Mouse (Mus musculus) G1E (cell line): ENCODE measurements around the gene Antxrl. TPM values are rescaled to one million over a fixed set of nuclear protein-coding genes. Genes with fewer than 3 reads are reported as not detected.

Experiments
- ATAC-seq: 2 replicates; pipeline ENCODE4 v1.8.0; 2016; ENCODE audit warnings: mild to moderate bottlenecking; ENCODE audit not compliant: insufficient number of reproducible peaks, poor library complexity, low FRiP score, severe bottlenecking; ENCODE audit errors: extremely low read depth
- DNase-seq: peaks from one replicate; pipeline ENCODE4 v3.0.0; 2012; ENCODE audit warnings: low spot score
- H3K27me3 ChIP-seq: 2 replicates; pipeline ENCODE4 v1.6.1; 2012; ENCODE audit warnings: mild to moderate bottlenecking, low read length, inconsistent platforms; ENCODE audit not compliant: insufficient read depth
- H3K36me3 ChIP-seq: replicated peaks from 2 replicates; pipeline ENCODE3; 2012; ENCODE audit warnings: mild to moderate bottlenecking, inconsistent platforms
- H3K4me1 ChIP-seq: 2 replicates; pipeline ENCODE4 v1.6.1; 2012; ENCODE audit warnings: low read depth, low read length, inconsistent platforms, mixed read lengths; ENCODE audit not compliant: insufficient read depth
- H3K4me3 ChIP-seq: 2 replicates; pipeline ENCODE4 v1.5.1; 2012; ENCODE audit warnings: low read depth, mild to moderate bottlenecking, inconsistent platforms, low read length, moderate library complexity, mixed read lengths
- H3K9me3 ChIP-seq: replicated peaks from 2 replicates; pipeline ENCODE4 v1.6.1; 2012; ENCODE audit warnings: inconsistent platforms
- CTCF ChIP-seq: IDR thresholded peaks from 2 replicates; pipeline ENCODE4 v1.5.1; 2012; ENCODE audit warnings: low read depth, low read length, inconsistent platforms, mixed read lengths
- GATA1 ChIP-seq: IDR thresholded peaks from 2 replicates; pipeline ENCODE4 v1.6.1; 2012; ENCODE audit warnings: borderline replicate concordance, low read length, inconsistent platforms, mixed read lengths
- GATA2 ChIP-seq: IDR thresholded peaks from 2 replicates; pipeline ENCODE4 v1.6.1; 2012; ENCODE audit warnings: low read depth, low read length, inconsistent platforms, borderline replicate concordance
- POLR2AphosphoS5 ChIP-seq: IDR thresholded peaks from 2 replicates; pipeline ENCODE4 v1.6.1; 2012; ENCODE audit warnings: low read depth, low read length, inconsistent platforms; ENCODE audit not compliant: insufficient replicate concordance
- TAL1 ChIP-seq: conservative IDR thresholded peaks from 2 replicates; pipeline ENCODE4 v1.6.1; 2012; ENCODE audit warnings: low read depth, low read length, inconsistent platforms, mixed read lengths
- polyA plus RNA-seq: library from polyadenylated mRNA; stranded (reverse); fragments of >175 nt; gene quantifications from 2 replicates; pipeline ENCODE4 v1.2.3, GENCODE M21; 2012
- total RNA-seq, 2 experiments: library from RNA; stranded (forward) in 1 of 2; stranded (reverse) in 1 of 2; fragments of 200-1000 nt in 1 of 2; fragments of >200 nt in 1 of 2; fragmentation: Nextera tagmentation in 1 of 2; gene quantifications; 2 replicates each; pipeline ENCODE4 v1.2.3; 2014 to 2017

The Antxrl gene
- total and polyA plus RNA-seq, 3 experiments = 0.11 TPM; not detected in 2

DNA sequence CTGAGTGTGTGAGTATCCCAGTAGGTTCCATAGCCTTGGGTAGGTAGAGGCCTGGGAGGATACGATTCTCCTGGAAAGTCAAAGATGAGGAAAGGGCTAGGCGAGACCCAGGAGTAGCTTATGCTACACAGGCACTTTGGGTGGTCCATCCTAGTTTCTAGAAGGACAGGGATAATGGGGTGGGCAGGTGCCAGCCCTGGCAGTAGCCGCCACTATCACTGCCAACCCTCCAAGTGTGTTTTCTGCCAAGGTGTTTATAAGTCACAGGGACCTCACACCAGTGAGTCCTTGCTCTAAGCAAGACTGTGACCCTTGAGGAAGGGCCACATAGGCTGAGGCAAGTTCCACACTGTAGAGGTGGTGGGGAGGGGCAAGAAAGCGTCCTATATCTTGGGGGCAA, 11.3 kb upstream of the Antxrl start:
- no peak for TF ChIP-seq CTCF
- no peak for TF ChIP-seq POLR2AphosphoS5
- TF ChIP-seq TAL1 = no peak
- no peak for TF ChIP-seq GATA1
- H3K27me3 ChIP-seq = no peaks in the 10 kb centered on the region
- no peak for DNase-seq

GRCm38 (mm10) chr14:34043341-34043740, 9.2 kb upstream of the Antxrl start:
- no peak for TF ChIP-seq TAL1
- TF ChIP-seq POLR2AphosphoS5 = no peak
- TF ChIP-seq CTCF = no peak
- no peak for TF ChIP-seq GATA1
- TF ChIP-seq GATA2 = no peak
- Histone ChIP-seq H3K9me3 (peaks cover 40% of the 10 kb centered on the region), H3K4me3 (no peak overlapping the region), H3K27me3 (no peaks in the 10 kb centered on the region), H3K36me3 (no peaks in the 10 kb centered on the region), H3K4me1 (no peaks in the 10 kb centered on the region)
- ATAC-seq (no peak), DNase-seq (no peak)

More for the DNA sequence above, 11.3 kb upstream of the Antxrl start:
- H3K9me3 ChIP-seq = peaks cover 48% of the 10 kb centered on the region
- H3K36me3 ChIP-seq = no peaks in the 10 kb centered on the region
- no peak for ATAC-seq
- no peak overlapping the region for H3K4me3 ChIP-seq
- H3K4me1 ChIP-seq = no peaks in the 10 kb centered on the region

DNA sequence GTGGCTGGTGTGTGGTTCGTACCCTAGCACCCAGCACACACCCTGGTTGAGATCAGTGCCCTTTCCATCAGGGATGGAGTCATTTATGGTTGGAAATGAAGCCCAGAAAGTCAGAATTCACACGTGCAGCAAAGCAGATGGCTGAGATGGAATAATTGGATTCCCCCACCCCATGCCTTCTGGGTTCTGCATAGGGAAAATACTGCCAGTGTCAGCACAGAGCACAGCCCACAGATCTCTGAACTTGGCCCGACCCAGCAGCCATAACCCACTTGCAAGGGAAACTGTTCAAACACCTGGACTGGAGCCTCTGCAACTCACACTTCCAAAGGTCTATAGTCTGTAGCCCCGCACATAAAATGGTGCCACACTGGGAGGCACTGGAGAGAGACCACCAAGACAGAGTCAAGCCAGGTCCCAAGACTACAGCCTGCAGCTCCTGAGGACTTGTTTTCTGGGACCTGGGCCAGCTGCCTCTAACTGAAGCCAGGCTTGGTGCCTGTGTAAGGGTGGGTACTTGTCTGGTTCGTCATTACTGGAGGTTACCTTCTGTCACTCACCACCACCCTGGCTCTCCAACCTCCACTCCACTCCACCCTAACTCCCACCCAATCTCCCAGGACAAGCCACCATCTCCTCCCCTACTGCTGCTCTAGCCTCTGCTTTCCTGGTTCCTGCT, 2.3 kb upstream of the Antxrl start:
- Histone ChIP-seq H3K9me3 (peaks cover 30% of the 10 kb centered on the region), H3K4me3 (no peak overlapping the region), H3K27me3 (no peaks in the 10 kb centered on the region), H3K36me3 (no peaks in the 10 kb centered on the region), H3K4me1 (no peaks in the 10 kb centered on the region)
- ATAC-seq (no peak), DNase-seq (no peak)
- no peak for TF ChIP-seq GATA1
- no peak for TF ChIP-seq POLR2AphosphoS5
- no peak for TF ChIP-seq CTCF
- TF ChIP-seq GATA2 = no peak
- no peak for TF ChIP-seq TAL1

DNA sequence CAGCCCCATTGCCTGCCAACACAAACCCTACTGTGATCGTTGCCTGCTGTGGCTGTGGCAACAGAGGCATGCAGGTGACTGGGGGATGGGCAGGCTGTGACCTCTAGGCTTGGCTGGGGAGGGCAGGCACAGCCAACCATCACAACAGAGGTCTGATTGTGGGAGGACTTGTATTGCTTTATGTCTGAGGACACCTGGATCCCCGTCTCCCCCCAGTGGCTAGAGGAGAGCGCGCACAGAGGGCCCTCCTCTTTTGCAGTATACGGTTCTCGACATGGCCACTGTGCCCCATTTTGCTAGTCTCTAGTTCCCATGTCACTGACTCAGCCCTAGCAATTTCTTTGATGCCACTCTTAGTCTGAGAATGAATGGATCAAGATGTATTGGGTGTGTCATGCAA, 19.2 kb downstream of the Antxrl start:
- ATAC-seq (no peak), DNase-seq (no peak)
- H3K9me3 ChIP-seq = peaks cover 25% of the 10 kb centered on the region
- no peak overlapping the region for H3K4me3 ChIP-seq
- no peaks in the 10 kb centered on the region for H3K27me3 ChIP-seq
- no peaks in the 10 kb centered on the region for H3K4me1 ChIP-seq
- H3K36me3 ChIP-seq = no peaks in the 10 kb centered on the region
- no peak for TF ChIP-seq GATA1
- TF ChIP-seq CTCF = no peak
- no peak for TF ChIP-seq POLR2AphosphoS5
- TF ChIP-seq GATA2 = no peak
- TF ChIP-seq TAL1 = no peak

DNA sequence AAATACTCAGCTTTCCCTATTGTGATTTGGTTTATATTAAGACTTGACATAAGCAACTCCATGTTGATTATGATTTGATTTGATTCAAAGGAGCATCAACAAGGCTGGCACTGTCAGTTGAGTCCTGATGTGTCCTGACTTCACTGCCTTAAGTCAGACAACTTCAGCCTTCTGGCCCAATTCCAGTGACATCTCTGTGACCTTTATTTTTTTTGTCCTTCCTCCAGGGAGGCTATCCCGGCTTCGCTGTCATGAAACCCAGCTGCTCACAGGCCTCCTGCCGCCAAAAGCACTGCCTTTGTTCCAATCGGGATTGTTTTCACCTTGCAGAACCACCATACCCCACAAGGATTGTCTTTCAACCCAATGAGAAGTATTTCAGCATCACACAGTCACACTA, 22.8 kb downstream of the Antxrl start:
- no peak overlapping the region for H3K4me3 ChIP-seq

DNA sequence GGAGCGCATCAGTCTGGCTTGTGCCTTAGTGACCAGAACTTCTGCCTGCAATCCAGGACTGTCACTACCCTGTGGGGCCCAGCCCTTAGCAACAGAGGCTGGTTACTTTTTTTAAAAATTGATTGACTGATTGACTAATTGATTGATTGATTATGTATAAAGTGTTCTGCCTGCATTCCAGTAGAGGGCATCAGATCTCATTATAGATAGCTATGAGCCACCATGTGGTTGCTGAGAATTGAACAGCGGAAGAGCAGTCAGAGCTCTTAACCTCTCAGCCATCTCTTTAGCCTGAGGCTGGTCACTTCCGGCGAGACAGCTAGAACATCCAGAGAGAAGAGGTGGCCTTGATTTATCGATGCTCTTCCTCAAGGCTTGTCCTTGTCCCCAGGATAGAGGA, 24.7 kb downstream of the Antxrl start:
- TF ChIP-seq CTCF = no peak
- TF ChIP-seq POLR2AphosphoS5 = no peak
- no peak for TF ChIP-seq TAL1
- no peak for TF ChIP-seq GATA2
- TF ChIP-seq GATA1 = no peak
- no peaks in the 10 kb centered on the region for H3K36me3 ChIP-seq
- DNase-seq (no peak), ATAC-seq (no peak)
- no peaks in the 10 kb centered on the region for H3K9me3 ChIP-seq
- H3K4me3 ChIP-seq = no peak overlapping the region
- no peaks in the 10 kb centered on the region; the same call in 1 of the 2 replicates for H3K27me3 ChIP-seq
- H3K4me1 ChIP-seq = no peaks in the 10 kb centered on the region

More for the DNA sequence above, 22.8 kb downstream of the Antxrl start:
- ATAC-seq (no peak), DNase-seq (no peak)
- Histone ChIP-seq H3K27me3 (no peaks in the 10 kb centered on the region; the same call in 1 of the 2 replicates), H3K4me1 (no peaks in the 10 kb centered on the region), H3K36me3 (no peaks in the 10 kb centered on the region), H3K9me3 (peaks cover 10% of the 10 kb centered on the region)
- no peak for TF ChIP-seq TAL1
- no peak for TF ChIP-seq GATA1
- TF ChIP-seq POLR2AphosphoS5 = no peak
- no peak for TF ChIP-seq GATA2
- TF ChIP-seq CTCF = no peak
